Mouse (Mus musculus): ENCODE results near the gene Adamts5.

The Adamts5 gene

GRCm38 (mm10) chr16:85819808-85820458 is 81.7 kb downstream of the Adamts5 start:
- no peak for DNase-seq (ENCODE audit: low spot score)

DNA sequence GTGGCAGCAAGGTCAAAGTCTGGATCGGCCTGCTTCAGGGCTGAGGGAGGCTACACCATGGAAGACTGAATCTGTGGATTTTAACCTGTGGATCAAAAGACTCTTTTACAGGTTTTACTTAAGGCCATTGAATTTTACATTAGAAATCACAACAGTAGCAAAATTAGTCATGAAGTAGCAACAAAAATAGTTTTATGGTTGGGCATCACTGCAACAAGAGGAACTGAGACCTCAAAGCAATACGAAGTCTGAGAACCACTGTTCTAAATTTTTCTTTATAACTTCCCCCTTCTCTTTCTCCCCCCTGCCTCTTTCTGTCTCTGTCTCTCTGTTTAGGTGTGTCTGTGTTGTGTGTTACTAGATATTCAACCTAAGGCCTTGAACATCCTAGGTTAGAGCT is 87.5 kb downstream of the Adamts5 start:
- DNase-seq (ENCODE audit: low spot score) = no peak

DNA sequence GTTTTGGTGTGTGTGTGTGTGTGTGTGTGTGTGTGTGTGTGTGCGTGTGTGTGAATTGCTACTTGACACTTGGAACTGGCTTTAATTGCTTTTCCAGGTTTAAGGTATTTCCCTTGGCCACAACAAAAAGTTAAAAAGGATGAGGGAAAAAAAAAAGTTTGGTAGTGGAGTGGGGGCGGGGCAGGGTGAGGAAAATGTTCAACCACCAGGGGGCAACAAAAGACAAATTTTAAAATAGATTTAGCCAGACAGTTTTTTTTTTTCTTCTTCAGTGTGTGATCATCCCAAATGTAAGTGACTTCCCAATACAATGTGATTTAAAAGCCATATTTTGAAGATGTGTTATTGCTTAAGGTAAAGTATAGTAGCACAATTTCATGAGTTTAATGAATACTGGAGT is 94.0 kb downstream of the Adamts5 start:
- peak; percentile 81 for DNase-seq (ENCODE audit: low spot score)

GRCm38 (mm10) chr16:85807072-85807471 is 94.6 kb downstream of the Adamts5 start:
- DNase-seq (ENCODE audit: low spot score) = peak; percentile 77
